Mouse (Mus musculus): ENCODE results near the gene Lypla2. TPM values are rescaled to one million over a fixed set of nuclear protein-coding genes. Genes with fewer than 3 reads are reported as not detected.

The Lypla2 gene
- polyA plus RNA-seq, 1 experiment = 90.8 TPM

DNA sequence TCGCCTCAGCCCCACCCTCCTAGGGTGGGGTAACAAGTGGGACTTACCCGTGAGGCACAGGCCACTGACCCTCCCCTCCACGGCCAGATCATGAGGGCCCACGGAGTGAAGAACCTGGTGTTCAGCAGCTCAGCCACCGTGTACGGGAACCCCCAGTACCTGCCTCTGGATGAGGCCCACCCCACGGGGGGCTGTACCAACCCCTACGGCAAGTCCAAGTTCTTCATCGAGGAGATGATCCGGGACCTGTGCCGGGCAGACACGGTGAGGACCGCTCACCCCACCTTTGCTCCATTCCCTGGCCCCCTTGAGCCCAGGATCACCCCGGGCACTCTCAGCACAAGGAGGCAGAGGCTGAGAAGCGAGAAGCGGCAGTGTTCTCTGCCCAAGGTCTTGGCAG, 6.1 kb downstream of the Lypla2 start:
- WGBS = 89% methylated on average over 16 of the region's 16 CpGs
- DNase-seq = no peak
- H3K4me1 ChIP-seq (ENCODE audit: control insufficient read depth, insufficient read depth, low read length) = peaks cover 8% of the 10 kb centered on the region; the same call in 1 of the 2 replicates
- H3K4me3 ChIP-seq (ENCODE audit: insufficient read depth, low read depth, low read length) = no peak overlapping the region
- TF ChIP-seq POLR2A (IDR thresholded peaks at IDR 0.05; ENCODE audit: low read depth, low read length) (no peak), CTCF (conservative IDR thresholded peaks at IDR 0.05; ENCODE audit: insufficient read depth, insufficient read length, low read depth, low read length) (no peak)
- no peak overlapping the region for H3K27ac ChIP-seq (ENCODE audit: insufficient read depth, low read depth, low read length)
- no peaks in the 10 kb centered on the region for H3K27me3 ChIP-seq (replicated peaks; ENCODE audit: control insufficient read depth, insufficient read depth, low read length)
- H3K36me3 ChIP-seq (ENCODE audit: control insufficient read depth, insufficient read depth, low read length) = no peaks in the 10 kb centered on the region

DNA sequence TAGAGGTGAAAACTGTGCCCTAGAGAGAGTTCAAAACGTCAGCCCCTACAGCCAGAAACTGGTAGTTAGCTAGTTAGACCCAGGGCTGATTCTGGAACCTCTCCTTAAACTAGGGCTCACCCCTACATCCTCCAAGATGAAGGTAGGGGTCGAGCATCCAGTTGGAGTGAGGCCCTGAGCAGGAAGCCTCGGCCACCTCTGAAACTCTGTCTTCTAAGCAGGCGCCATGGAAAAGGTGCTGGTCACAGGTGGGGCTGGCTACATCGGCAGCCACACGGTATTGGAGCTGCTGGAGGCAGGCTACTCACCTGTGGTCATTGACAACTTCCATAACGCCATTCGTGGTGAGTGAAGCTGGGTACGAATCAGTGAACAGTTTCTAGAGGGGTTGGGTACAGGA, 7.3 kb downstream of the Lypla2 start:
- Histone ChIP-seq H3K4me3 (ENCODE audit: insufficient read depth, low read depth, low read length) (no peak overlapping the region), H3K27me3 (replicated peaks; ENCODE audit: control insufficient read depth, insufficient read depth, low read length) (no peaks in the 10 kb centered on the region), H3K27ac (ENCODE audit: insufficient read depth, low read depth, low read length) (0 out of 2 replicates have a peak overlapping the region, but pooled peaks have one; percentile 11), H3K4me1 (ENCODE audit: control insufficient read depth, insufficient read depth, low read length) (peaks cover 8% of the 10 kb centered on the region; the same call in 1 of the 2 replicates), H3K36me3 (ENCODE audit: control insufficient read depth, insufficient read depth, low read length) (no peaks in the 10 kb centered on the region)
- no peak for DNase-seq
- no peak for TF ChIP-seq POLR2A (IDR thresholded peaks at IDR 0.05; ENCODE audit: low read depth, low read length)
- no peak for TF ChIP-seq CTCF (conservative IDR thresholded peaks at IDR 0.05; ENCODE audit: insufficient read depth, insufficient read length, low read depth, low read length)
- 76% methylated on average over 9 of the region's 9 CpGs for whole genome bisulfite sequencing

DNA sequence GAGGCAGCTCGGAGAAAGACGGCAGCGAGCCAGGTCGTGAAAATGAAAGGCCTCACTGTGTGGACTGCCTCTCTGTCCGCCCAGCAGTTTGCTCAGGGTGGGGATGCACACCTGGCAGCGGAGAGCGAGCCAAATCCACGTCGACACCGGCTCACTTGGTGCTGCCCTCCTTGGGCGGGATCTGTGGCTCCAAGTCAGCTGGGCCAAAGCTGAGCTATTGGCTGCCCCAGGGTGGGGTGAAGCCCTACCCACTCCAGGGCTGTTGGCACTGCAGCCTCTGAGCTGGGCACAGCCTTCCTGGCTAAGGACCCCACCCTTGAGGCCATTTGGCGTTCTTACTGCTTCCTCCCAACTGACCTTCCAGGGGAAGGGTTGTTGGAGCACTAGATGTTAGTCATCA, 8.0 kb downstream of the Lypla2 start:
- peak; percentile 84 for DNase-seq
- H3K27ac ChIP-seq (ENCODE audit: insufficient read depth, low read depth, low read length) = peak overlapping the region; percentile 11; the same call in 1 of the 2 replicates
- no peaks in the 10 kb centered on the region for H3K27me3 ChIP-seq (replicated peaks; ENCODE audit: control insufficient read depth, insufficient read depth, low read length)
- peaks cover 8% of the 10 kb centered on the region; the same call in 1 of the 2 replicates for H3K4me1 ChIP-seq (ENCODE audit: control insufficient read depth, insufficient read depth, low read length)
- TF ChIP-seq CTCF (conservative IDR thresholded peaks at IDR 0.05; ENCODE audit: insufficient read depth, insufficient read length, low read depth, low read length) (peak; percentile 11; the same call in 1 of the 2 replicates), POLR2A (IDR thresholded peaks at IDR 0.05; ENCODE audit: low read depth, low read length) (peak; percentile 33)
- peak overlapping the region; percentile 70 for H3K4me3 ChIP-seq (ENCODE audit: insufficient read depth, low read depth, low read length)
- WGBS = under 1% methylated on average over 12 of the region's 12 CpGs
- H3K36me3 ChIP-seq (ENCODE audit: control insufficient read depth, insufficient read depth, low read length) = no peaks in the 10 kb centered on the region

DNA sequence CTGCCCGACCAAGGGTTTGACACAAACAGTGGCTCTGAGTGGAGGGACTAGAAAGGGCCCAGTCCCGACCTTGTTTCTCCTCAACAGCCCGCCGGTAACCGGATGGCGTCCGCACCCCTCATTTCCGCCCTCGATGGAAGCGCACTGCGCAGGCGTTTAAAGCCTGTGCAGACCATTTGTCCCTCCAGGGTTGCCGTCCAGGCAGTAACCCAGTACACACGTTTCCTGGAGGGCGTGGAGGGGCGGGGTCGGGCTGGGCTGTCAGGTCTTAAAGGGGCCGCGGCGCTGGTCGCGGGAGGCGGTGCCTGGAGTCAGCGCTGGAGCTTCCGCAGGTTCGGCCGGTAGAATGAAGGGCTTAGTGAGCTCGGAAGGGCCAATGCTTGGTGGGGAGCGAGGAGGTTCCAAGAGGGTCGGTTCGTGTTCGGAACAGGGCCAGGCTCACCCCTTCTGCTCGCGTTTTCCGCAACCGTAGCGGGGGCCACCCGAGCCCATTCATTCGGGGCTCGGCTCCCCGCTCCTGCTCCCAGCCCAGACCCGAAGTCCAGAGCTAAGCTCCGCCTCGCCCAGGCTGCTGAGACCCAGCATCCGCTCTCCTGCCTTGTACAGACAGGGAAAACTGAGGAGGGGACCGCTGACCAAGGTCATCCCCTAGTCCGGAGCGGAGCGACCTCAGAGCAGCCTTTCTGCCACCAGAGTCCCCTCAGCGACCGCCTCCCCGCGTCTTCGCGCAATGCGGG, 8.8 kb downstream of the Lypla2 start, which contains the start of gene Gale:
Gale (plus strand) TSS at position 271 of the 737 bp plus-strand sequence.
- no peak for TF ChIP-seq CTCF (conservative IDR thresholded peaks at IDR 0.05; ENCODE audit: insufficient read depth, insufficient read length, low read depth, low read length)
- TF ChIP-seq POLR2A (IDR thresholded peaks at IDR 0.05; ENCODE audit: low read depth, low read length) = peak; percentile 95
- peak within 1 kb of the TSS; percentile 76 for H3K4me3 ChIP-seq (ENCODE audit: insufficient read depth, low read depth, low read length)
- peak within 1 kb of the TSS; percentile 96 for H3K27ac ChIP-seq (ENCODE audit: insufficient read depth, low read depth, low read length)
- DNase-seq = peak; percentile 97
- no peaks in the 10 kb centered on the region for H3K27me3 ChIP-seq (replicated peaks; ENCODE audit: control insufficient read depth, insufficient read depth, low read length)
- H3K4me1 ChIP-seq (ENCODE audit: control insufficient read depth, insufficient read depth, low read length) = peaks cover 12% of the 10 kb centered on the region; the same call in 1 of the 2 replicates
- WGBS = under 1% methylated on average over 56 of the region's 56 CpGs
- H3K36me3 ChIP-seq (ENCODE audit: control insufficient read depth, insufficient read depth, low read length) = no peaks in the 10 kb centered on the region

DNA sequence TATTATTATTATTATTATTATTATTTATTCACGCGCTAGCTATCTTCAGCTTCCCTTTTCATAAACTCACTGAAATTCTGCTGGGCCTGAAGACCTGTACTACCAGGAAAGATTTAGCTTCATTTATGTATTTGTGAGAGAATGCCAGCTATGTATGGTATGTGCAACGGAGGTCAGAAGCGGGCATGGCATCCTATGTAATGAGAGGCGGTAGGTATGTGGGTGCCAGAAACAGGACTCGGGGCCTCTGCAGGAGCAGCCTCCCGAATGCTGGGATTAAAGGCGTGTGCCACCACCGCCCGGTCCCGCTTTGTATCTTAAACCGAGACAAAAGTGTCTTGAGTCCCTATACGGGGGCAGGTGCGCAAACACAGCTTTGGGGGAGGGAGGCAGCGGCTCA, 9.5 kb downstream of the Lypla2 start:
- DNase-seq = no peak
- H3K27me3 ChIP-seq (replicated peaks; ENCODE audit: control insufficient read depth, insufficient read depth, low read length) = no peaks in the 10 kb centered on the region
- TF ChIP-seq CTCF (conservative IDR thresholded peaks at IDR 0.05; ENCODE audit: insufficient read depth, insufficient read length, low read depth, low read length) (no peak), POLR2A (IDR thresholded peaks at IDR 0.05; ENCODE audit: low read depth, low read length) (no peak)
- H3K4me1 ChIP-seq (ENCODE audit: control insufficient read depth, insufficient read depth, low read length) = peaks cover 16% of the 10 kb centered on the region; the same call in 1 of the 2 replicates
- peak overlapping the region; percentile 76 for H3K4me3 ChIP-seq (ENCODE audit: insufficient read depth, low read depth, low read length)
- peak overlapping the region; percentile 96 for H3K27ac ChIP-seq (ENCODE audit: insufficient read depth, low read depth, low read length)
- H3K36me3 ChIP-seq (ENCODE audit: control insufficient read depth, insufficient read depth, low read length) = no peaks in the 10 kb centered on the region
- 5% methylated on average over 15 of the region's 15 CpGs for WGBS

DNA sequence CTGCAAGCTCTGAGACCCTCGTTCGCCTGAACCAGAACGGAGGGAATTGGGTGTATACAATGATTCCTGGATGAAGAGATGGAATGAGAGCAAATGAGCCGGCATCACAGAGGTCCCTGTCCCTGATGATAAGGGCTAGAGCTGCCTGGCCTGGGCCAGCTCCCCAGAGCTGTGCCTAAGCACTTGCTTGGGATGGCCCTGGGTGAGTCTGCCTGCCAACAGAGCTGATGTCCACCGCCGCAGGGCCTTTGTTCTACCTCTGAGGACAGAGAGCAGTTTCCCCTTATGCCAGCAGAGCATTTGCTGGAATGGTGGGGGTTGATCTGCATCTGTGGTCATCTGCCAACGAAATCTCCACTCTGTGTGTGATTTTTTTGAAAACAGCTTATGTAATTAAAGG, 10.2 kb downstream of the Lypla2 start:
- DNase-seq = no peak
- Histone ChIP-seq H3K4me3 (ENCODE audit: insufficient read depth, low read depth, low read length) (no peak overlapping the region), H3K4me1 (ENCODE audit: control insufficient read depth, insufficient read depth, low read length) (peaks cover 17% of the 10 kb centered on the region; the same call in 1 of the 2 replicates), H3K27ac (ENCODE audit: insufficient read depth, low read depth, low read length) (no peak overlapping the region), H3K27me3 (replicated peaks; ENCODE audit: control insufficient read depth, insufficient read depth, low read length) (no peaks in the 10 kb centered on the region), H3K36me3 (ENCODE audit: control insufficient read depth, insufficient read depth, low read length) (no peaks in the 10 kb centered on the region)
- 84% methylated on average over 7 of the region's 7 CpGs for WGBS
- no peak for TF ChIP-seq CTCF (conservative IDR thresholded peaks at IDR 0.05; ENCODE audit: insufficient read depth, insufficient read length, low read depth, low read length)
- TF ChIP-seq POLR2A (IDR thresholded peaks at IDR 0.05; ENCODE audit: low read depth, low read length) = no peak

DNA sequence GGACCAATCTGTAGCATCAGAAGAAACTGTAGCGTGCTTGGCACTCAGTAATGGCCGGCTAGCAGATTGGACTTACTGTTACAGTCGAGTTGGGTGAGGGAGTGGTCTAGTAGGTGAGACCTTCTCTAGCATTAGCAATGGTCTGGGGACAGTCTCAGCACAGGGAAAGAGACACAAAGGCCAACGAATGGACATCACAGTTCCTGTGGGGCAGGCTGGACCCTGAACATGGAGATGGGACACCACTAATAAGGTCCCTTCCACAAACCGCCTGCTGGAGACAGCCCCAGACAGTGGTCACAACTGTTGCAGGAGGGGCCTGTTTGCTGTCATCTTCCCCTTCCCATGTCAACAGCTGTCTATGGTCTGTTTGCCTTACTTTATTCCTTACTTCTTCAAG, 10.7 kb downstream of the Lypla2 start:
- H3K27ac ChIP-seq (ENCODE audit: insufficient read depth, low read depth, low read length) = no peak overlapping the region
- DNase-seq = no peak
- peaks cover 17% of the 10 kb centered on the region; the same call in 1 of the 2 replicates for H3K4me1 ChIP-seq (ENCODE audit: control insufficient read depth, insufficient read depth, low read length)
- WGBS = 88% methylated on average over 5 of the region's 5 CpGs
- TF ChIP-seq POLR2A (IDR thresholded peaks at IDR 0.05; ENCODE audit: low read depth, low read length) (no peak), CTCF (conservative IDR thresholded peaks at IDR 0.05; ENCODE audit: insufficient read depth, insufficient read length, low read depth, low read length) (no peak)
- no peaks in the 10 kb centered on the region for H3K27me3 ChIP-seq (replicated peaks; ENCODE audit: control insufficient read depth, insufficient read depth, low read length)
- H3K36me3 ChIP-seq (ENCODE audit: control insufficient read depth, insufficient read depth, low read length) = no peaks in the 10 kb centered on the region
- H3K4me3 ChIP-seq (ENCODE audit: insufficient read depth, low read depth, low read length) = no peak overlapping the region

Data from kidney, adult 2 months (tissue).